Mouse (Mus musculus) ES-E14 (cell line): ENCODE data around the gene Phlpp1. TPM values are rescaled to one million over a fixed set of nuclear protein-coding genes. Genes with fewer than 3 reads are reported as not detected.

Source experiments
- DNase-seq: peaks from one replicate; pipeline ENCODE4 v3.0.0-alpha.2; 2013; ENCODE audit warnings: low read depth, low spot score
- H3K27ac ChIP-seq: 2 replicates; pipeline ENCODE4 v1.5.1; 2012; ENCODE audit warnings: low read depth, mild to moderate bottlenecking, low read length, moderate library complexity, mixed read lengths; ENCODE audit not compliant: poor library complexity, insufficient read depth, severe bottlenecking
- H3K36me3 ChIP-seq: 2 replicates; pipeline ENCODE4 v1.6.1; 2012; ENCODE audit warnings: mild to moderate bottlenecking, low read length, moderate library complexity, mixed read lengths; ENCODE audit not compliant: control insufficient read depth, poor library complexity, insufficient read depth, severe bottlenecking
- H3K4me1 ChIP-seq, 2 experiments: fragments of 150-350 bp in 1 of 2; sonication (generic) in 1 of 2; 2 replicates each; pipeline ENCODE4 v1.6.1; 2012; ENCODE audit warnings: low read length in 2 of 2, mild to moderate bottlenecking in 1 of 2, mixed read lengths in 1 of 2; ENCODE audit not compliant: control insufficient read depth in 2 of 2, insufficient read depth in 2 of 2, poor library complexity in 1 of 2
- H3K4me3 ChIP-seq, 2 experiments: fragments of 150-350 bp in 1 of 2; sonication (generic) in 1 of 2; 2 replicates each; pipeline ENCODE4 v1.5.1; 2012; ENCODE audit warnings: low read length in 2 of 2, low read depth in 1 of 2, mild to moderate bottlenecking in 1 of 2, mixed read lengths in 1 of 2; ENCODE audit not compliant: insufficient read depth in 1 of 2, poor library complexity in 1 of 2, severe bottlenecking in 1 of 2
- H3K9ac ChIP-seq: 2 replicates; pipeline ENCODE4 v1.6.1; 2012; ENCODE audit warnings: low read depth, mild to moderate bottlenecking, low read length, mixed read lengths; ENCODE audit not compliant: poor library complexity, insufficient read depth, severe bottlenecking
- H3K9me3 ChIP-seq: fragments of 150-350 bp; sonication (generic); 2 replicates; pipeline ENCODE4 v1.6.1; 2012; ENCODE audit warnings: low read depth, mild to moderate bottlenecking, low read length; ENCODE audit not compliant: control insufficient read depth, insufficient read depth
- CHD2 ChIP-seq: IDR thresholded peaks from 2 replicates; pipeline ENCODE4 v1.6.1; 2014; ENCODE audit warnings: mild to moderate bottlenecking, low read depth, low read length, inconsistent platforms
- HCFC1 ChIP-seq: IDR thresholded peaks from 2 replicates; pipeline ENCODE4 v1.6.1; 2012; ENCODE audit warnings: low read length, inconsistent platforms, borderline replicate concordance; ENCODE audit not compliant: insufficient read depth
- MAFK ChIP-seq: IDR thresholded peaks from 2 replicates; pipeline ENCODE4 v1.6.1; 2014; ENCODE audit warnings: mild to moderate bottlenecking, low read depth, low read length, inconsistent platforms; ENCODE audit not compliant: insufficient read depth
- ZC3H11A ChIP-seq: IDR thresholded peaks from 2 replicates; pipeline ENCODE4 v1.6.1; 2012; ENCODE audit warnings: low read depth, mild to moderate bottlenecking, inconsistent platforms, low read length, borderline replicate concordance
- ZNF384 ChIP-seq: IDR thresholded peaks from 2 replicates; pipeline ENCODE4 v1.6.1; 2012; ENCODE audit warnings: low read depth, low read length, inconsistent platforms
- in situ Hi-C, 2 experiments: fragments of 600-800 bp; cut with MboI; formaldehyde crosslinking; loops; one replicate each; pipeline ENCODE4 v1.15.1; 2025; ENCODE audit warnings: low sequenced_read_pairs in 2 of 2, inconsistent platforms in 1 of 2; ENCODE audit not compliant: unreplicated experiment in 2 of 2
- total RNA-seq: library from RNA; depleted of rRNA; stranded (reverse); fragments of 300-350 nt; gene quantifications from 2 replicates; pipeline ENCODE4 v1.2.3, GENCODE M21; 2012; rRNA removed

Gene Phlpp1
- total RNA-seq, 1 experiment: 4.5 TPM

DNA sequence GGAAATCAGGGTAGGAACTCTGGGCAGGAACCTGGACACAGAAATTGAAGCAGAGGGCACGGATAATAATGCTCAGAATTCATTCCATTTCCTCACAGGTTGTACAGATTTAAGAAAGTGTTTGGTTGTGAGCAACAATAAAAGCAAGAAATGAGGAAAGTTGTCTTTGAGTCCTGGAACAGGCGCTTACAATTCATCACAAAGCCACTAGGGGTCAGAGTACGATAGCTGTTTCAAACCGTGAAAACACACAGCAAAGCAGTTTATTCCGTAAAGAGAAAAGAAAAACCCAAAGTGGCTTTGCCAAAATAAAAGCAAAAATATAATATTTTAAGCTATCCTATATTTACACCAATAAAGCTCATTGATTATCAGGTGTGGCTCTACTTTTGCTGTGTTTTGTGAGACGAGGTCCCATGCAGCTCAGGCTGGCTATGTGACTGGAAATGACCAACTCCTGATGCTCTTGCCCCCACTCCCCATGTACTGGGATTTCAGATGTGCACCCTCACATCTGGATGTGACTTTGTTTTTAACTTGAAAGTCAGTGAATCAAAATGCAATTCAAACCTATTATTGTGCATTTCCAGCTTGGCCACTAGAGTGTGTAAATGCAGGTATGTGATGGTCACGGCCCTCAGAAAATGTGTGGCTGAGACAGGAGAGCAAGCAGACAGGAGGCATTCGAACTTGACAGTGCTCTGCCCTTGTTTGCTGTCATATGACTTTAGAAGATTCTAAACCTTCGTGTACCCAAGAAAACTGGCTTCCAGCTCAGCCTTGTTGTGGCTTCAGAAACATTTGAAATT is 253.8 kb downstream of the Phlpp1 start:
- Histone ChIP-seq H3K9me3 (no peaks in the 10 kb centered on the region), H3K4me1 (no peaks in the 10 kb centered on the region), H3K9ac (no peak overlapping the region), H3K4me3 (no peak overlapping the region), H3K27ac (no peak overlapping the region), H3K36me3 (no peaks in the 10 kb centered on the region)
- DNase-seq: no peak
- TF ChIP-seq ZC3H11A (peak; percentile 70; the same call in 1 of the 2 replicates), CHD2 (no peak), ZNF384 (no peak), HCFC1 (no peak), MAFK (peak; percentile 40; the same call in 1 of the 2 replicates)
- in situ Hi-C loops: loop anchor here in 1 of 2 experiments (10.0 kb wide), 1 partner anchor 279 kb away; no protein-coding TSS in a partner anchor

DNA sequence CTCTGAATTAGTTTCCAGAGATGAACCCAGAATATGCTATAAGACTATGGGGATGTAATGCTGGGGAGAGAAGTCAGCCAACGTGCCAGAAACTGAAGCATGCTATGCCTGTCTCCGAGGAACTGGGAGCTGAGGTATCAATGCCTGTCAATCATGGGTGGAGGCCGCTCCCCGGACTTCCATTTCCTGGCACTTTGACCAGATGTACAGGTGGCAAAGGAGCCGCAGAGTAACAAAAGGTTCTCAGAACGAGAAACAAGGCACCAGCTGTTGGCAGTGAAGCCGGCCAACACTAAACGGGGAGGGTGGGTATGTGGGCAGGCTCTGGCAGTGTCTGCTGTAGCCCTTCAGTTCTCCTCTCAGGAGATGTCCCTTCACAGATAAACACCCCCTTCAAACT is 256.6 kb downstream of the Phlpp1 start:
- no peak overlapping the region for H3K4me3 ChIP-seq
- H3K9me3 ChIP-seq: no peaks in the 10 kb centered on the region
- H3K4me1 ChIP-seq: no peaks in the 10 kb centered on the region
- H3K27ac ChIP-seq: no peak overlapping the region
- no peak overlapping the region for H3K9ac ChIP-seq
- TF ChIP-seq MAFK: no peak
- TF ChIP-seq HCFC1: no peak
- no peak for TF ChIP-seq ZC3H11A
- TF ChIP-seq CHD2: no peak
- TF ChIP-seq ZNF384: no peak
- in situ Hi-C loops: loop anchor here in 1 of 2 experiments (10.0 kb wide), 1 partner anchor 277 kb away; no protein-coding TSS in a partner anchor
- no peak for DNase-seq
- H3K36me3 ChIP-seq: no peaks in the 10 kb centered on the region

DNA sequence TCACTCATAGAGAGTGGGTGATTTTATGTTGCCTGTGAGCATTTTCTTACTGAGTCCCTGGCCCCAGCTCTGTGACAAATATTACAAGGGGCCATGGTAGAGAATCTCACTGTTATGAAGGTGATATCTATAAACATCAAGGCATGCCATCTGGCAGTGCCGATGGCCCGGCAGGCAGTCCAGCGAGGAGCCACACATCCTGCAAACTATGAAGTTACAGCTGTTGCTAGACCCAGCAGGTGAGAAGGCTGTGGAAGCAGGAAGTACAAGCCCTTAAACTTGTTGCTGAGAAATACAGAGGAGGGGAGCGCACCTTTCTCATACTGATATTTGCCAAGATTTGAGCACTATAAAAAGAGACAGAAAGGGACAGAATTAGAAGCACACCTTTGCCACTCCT is 257.0 kb downstream of the Phlpp1 start:
- in situ Hi-C loops: loop anchor here in 1 of 2 experiments (10.0 kb wide), 1 partner anchor 276 kb away; no protein-coding TSS in a partner anchor
- DNase-seq: no peak
- TF ChIP-seq HCFC1 (no peak), ZNF384 (no peak), MAFK (no peak), CHD2 (no peak), ZC3H11A (no peak)
- Histone ChIP-seq H3K9me3 (no peaks in the 10 kb centered on the region), H3K4me1 (no peaks in the 10 kb centered on the region), H3K36me3 (no peaks in the 10 kb centered on the region), H3K9ac (no peak overlapping the region), H3K4me3 (no peak overlapping the region), H3K27ac (no peak overlapping the region)

- in situ Hi-C loops: no loop called here
- no peak for DNase-seq
- no peaks in the 10 kb centered on the region for H3K9me3 ChIP-seq
- H3K4me1 ChIP-seq: no peaks in the 10 kb centered on the region
- no peak overlapping the region for H3K4me3 ChIP-seq
- no peak overlapping the region for H3K9ac ChIP-seq
- no peaks in the 10 kb centered on the region for H3K36me3 ChIP-seq
- no peak overlapping the region for H3K27ac ChIP-seq
- TF ChIP-seq ZC3H11A: no peak
- no peak for TF ChIP-seq ZNF384
- no peak for TF ChIP-seq MAFK
- TF ChIP-seq CHD2: no peak
Measured at GRCm38 (mm10) chr1:106433580-106433979, 262.0 kb downstream of the Phlpp1 start.

Other genes with a start within 250 kb of the Phlpp1 start
- 9.5 and 11.5 TPM in 2 replicates for gene Zcchc2, start 181.3 kb upstream of the Phlpp1 start, total RNA-seq